Comparison of ENCODE assay signal across 10 mouse cellular contexts in genomic region chr4:141279327-141279726, GRCm38 (mm10). TPM values are rescaled to one million over a fixed set of nuclear protein-coding genes. Genes with fewer than 3 reads are reported as not detected.
DNase-seq lines count a peak whose midpoint lies in the region; ATAC-seq and TF ChIP-seq lines count a peak whose summit lies in the region.
"Had no signal": no experiment of that assay in that cellular context is flagged by ENCODE, and none has a peak within 500 bp of the region (broad histone marks: within the 10 kb centered on the region; RNA-seq: fewer than 3 reads in every experiment).

No protein-coding gene starts in this region.

- no peaks in the 10 kb centered on the region for H3K36me3 ChIP-seq in liver, embryonic 15.5 days (replicated peaks)
- H3K36me3 ChIP-seq in stomach, postnatal 0 days (ENCODE audit: control insufficient read depth, insufficient read depth, low read length), result no peaks in the 10 kb centered on the region
- H3K36me3 ChIP-seq: embryonic facial prominence, embryonic 15.5 days had no signal

- 0 out of 2 replicates have a peak, but pooled peaks cover 9% of the 10 kb centered on the region for H3K27me3 ChIP-seq in liver, embryonic 15.5 days
- no peaks in the 10 kb centered on the region for H3K27me3 ChIP-seq in stomach, postnatal 0 days (ENCODE audit: control insufficient read depth, insufficient read depth, low read length)
- H3K27me3 ChIP-seq: embryonic facial prominence, embryonic 15.5 days had no signal

- no peak for DNase-seq in gastrocnemius, adult 2 months
- DNase-seq in gastrocnemius, postnatal 14 days, result no peak
- peak; percentile 50 for DNase-seq in retina, postnatal 1 day
- no peak for DNase-seq in retina, embryonic 14.5 days (ENCODE audit: low spot score)
- peak; percentile 65 for DNase-seq in stomach, postnatal 0 days (ENCODE audit: low spot score)
- DNase-seq in gastrocnemius, postnatal 10 days, result no peak
- DNase-seq in spleen, adult 18-20 months, result no peak
- DNase-seq: cerebellum, adult 11 months had no signal

- 0 out of 2 replicates have a peak, but pooled peaks have one; percentile 12 for ATAC-seq in liver, embryonic 15.5 days (ENCODE audit: insufficient read depth)
- ATAC-seq in stomach, postnatal 0 days (ENCODE audit: low FRiP score, low TSS enrichment), result peak; percentile 9; the same call in 1 of the 2 replicates

- no peak for TF ChIP-seq CTCF in gastrocnemius, adult 2 months (IDR thresholded peaks at IDR 0.05)
- TF ChIP-seq CTCF in stomach, postnatal 0 days (IDR thresholded peaks at IDR 0.05; ENCODE audit: low read depth), result no peak

- no peak overlapping the region for H3K9ac ChIP-seq in liver, embryonic 15.5 days
- no peak overlapping the region for H3K9ac ChIP-seq in stomach, postnatal 0 days (ENCODE audit: low read length)
- H3K9ac ChIP-seq: embryonic facial prominence, embryonic 15.5 days had no signal

- H3K4me1 ChIP-seq in liver, embryonic 15.5 days (replicated peaks), result peaks cover 41% of the 10 kb centered on the region
- H3K4me1 ChIP-seq in stomach, postnatal 0 days (replicated peaks; ENCODE audit: control insufficient read depth, insufficient read depth), result peaks cover 8% of the 10 kb centered on the region

- H3K27ac ChIP-seq in gastrocnemius, adult 2 months, result peak overlapping the region; percentile 84
- H3K27ac ChIP-seq in liver, embryonic 15.5 days (replicated peaks), result peak overlapping the region; percentile 66
- H3K27ac ChIP-seq in stomach, postnatal 0 days (replicated peaks), result peak overlapping the region; percentile 88

- no peak overlapping the region for H3K4me2 ChIP-seq in liver, embryonic 15.5 days
- no peak overlapping the region for H3K4me2 ChIP-seq in stomach, postnatal 0 days (replicated peaks; ENCODE audit: low read depth)
- H3K4me2 ChIP-seq: embryonic facial prominence, embryonic 15.5 days had no signal

- intact Hi-C loops in gastrocnemius, adult 2 months (cut with DNase I), result no loop called here
- intact Hi-C loops in gastrocnemius, postnatal 14 days (cut with DNase I; ENCODE audit: low total_unique reads), result no loop called here

- H3K4me3 ChIP-seq in gastrocnemius, adult 2 months, result peak overlapping the region; percentile 64
- H3K4me3 ChIP-seq in liver, embryonic 15.5 days (replicated peaks), result no peak overlapping the region
- H3K4me3 ChIP-seq in stomach, postnatal 0 days (ENCODE audit: low read depth, low read length), result no peak overlapping the region
- H3K4me3 ChIP-seq: embryonic facial prominence, embryonic 15.5 days had no signal

- 43% methylated on average over 15 of the region's 15 CpGs for WGBS in liver, embryonic 15.5 days (ENCODE audit: insufficient replicate concordance)
- 42% methylated on average over 15 of the region's 15 CpGs for WGBS in stomach, postnatal 0 days

- TF ChIP-seq EP300 in stomach, postnatal 0 days (optimal IDR thresholded peaks at IDR 0.05), result no peak

- H3K9me3 ChIP-seq in liver, embryonic 15.5 days (replicated peaks), result no peaks in the 10 kb centered on the region
- H3K9me3 ChIP-seq in stomach, postnatal 0 days (ENCODE audit: control insufficient read depth, low read length), result no peaks in the 10 kb centered on the region
- H3K9me3 ChIP-seq: embryonic facial prominence, embryonic 15.5 days had no signal

RNA-seq across cellular contexts. Expression of gene Epha2, which starts 21.7 kb away (rescaled TPM):
- total RNA-seq in gastrocnemius, adult 2 months (2021), result 1 to 10 TPM; 1.8 to 2.6 TPM
- 1 to 10 TPM; 2.9 to 3.7 TPM for total RNA-seq in gastrocnemius, postnatal 14 days (2021)
- polyA plus RNA-seq in liver, embryonic 15.5 days (2015; fragmentation: Nextera tagmentation; extraction: Ambion mirVana), result 0.75 and 0.79 TPM in 2 replicates
- polyA plus RNA-seq in stomach, postnatal 0 days (2015; fragmentation: Nextera tagmentation; extraction: Ambion mirVana), result 3.9 and 4.9 TPM in 2 replicates
- 1 to 10 TPM; 3.9 to 5.9 TPM for total RNA-seq in gastrocnemius, postnatal 10 days (2021)

RNA-seq across cellular contexts. Expression of gene Arhgef19, which starts 40.0 kb away (rescaled TPM):
- total RNA-seq in gastrocnemius, adult 2 months (2021), result under 1 TPM; 0.31 to 0.33 TPM
- total RNA-seq in gastrocnemius, postnatal 14 days (2021), result 1 to 10 TPM; 1.3 to 1.4 TPM
- 1.5 TPM in 2 replicates for polyA plus RNA-seq in liver, embryonic 15.5 days (2015; fragmentation: Nextera tagmentation; extraction: Ambion mirVana)
- 6.6 and 9.2 TPM in 2 replicates for polyA plus RNA-seq in stomach, postnatal 0 days (2015; fragmentation: Nextera tagmentation; extraction: Ambion mirVana)
- 1 to 10 TPM; 2.6 to 3.2 TPM for total RNA-seq in gastrocnemius, postnatal 10 days (2021)

Comparison
In these comparisons a context has a peak if more than half of its experiments do, and no peak if none do; other contexts are left out.
1. DNase-seq: peak in retina, postnatal 1 day (single experiment) and stomach, postnatal 0 days (single experiment); none in gastrocnemius, adult 2 months (single experiment), gastrocnemius, postnatal 14 days (single experiment), retina, embryonic 14.5 days (single experiment), gastrocnemius, postnatal 10 days (single experiment) and spleen, adult 18-20 months (0 of 2).
2. Peak in every context shown above with its lines, with median percentiles within 50 percentile points of each other: H3K27ac ChIP-seq.